Mouse (Mus musculus): Measurements from ENCODE around the gene Adat1.
"Not testable (repeated sequence)": the region's sequence is repeated elsewhere in the genome, so short reads cannot be mapped to it uniquely, and the experiment has no call there.

Adat1 gene

DNA sequence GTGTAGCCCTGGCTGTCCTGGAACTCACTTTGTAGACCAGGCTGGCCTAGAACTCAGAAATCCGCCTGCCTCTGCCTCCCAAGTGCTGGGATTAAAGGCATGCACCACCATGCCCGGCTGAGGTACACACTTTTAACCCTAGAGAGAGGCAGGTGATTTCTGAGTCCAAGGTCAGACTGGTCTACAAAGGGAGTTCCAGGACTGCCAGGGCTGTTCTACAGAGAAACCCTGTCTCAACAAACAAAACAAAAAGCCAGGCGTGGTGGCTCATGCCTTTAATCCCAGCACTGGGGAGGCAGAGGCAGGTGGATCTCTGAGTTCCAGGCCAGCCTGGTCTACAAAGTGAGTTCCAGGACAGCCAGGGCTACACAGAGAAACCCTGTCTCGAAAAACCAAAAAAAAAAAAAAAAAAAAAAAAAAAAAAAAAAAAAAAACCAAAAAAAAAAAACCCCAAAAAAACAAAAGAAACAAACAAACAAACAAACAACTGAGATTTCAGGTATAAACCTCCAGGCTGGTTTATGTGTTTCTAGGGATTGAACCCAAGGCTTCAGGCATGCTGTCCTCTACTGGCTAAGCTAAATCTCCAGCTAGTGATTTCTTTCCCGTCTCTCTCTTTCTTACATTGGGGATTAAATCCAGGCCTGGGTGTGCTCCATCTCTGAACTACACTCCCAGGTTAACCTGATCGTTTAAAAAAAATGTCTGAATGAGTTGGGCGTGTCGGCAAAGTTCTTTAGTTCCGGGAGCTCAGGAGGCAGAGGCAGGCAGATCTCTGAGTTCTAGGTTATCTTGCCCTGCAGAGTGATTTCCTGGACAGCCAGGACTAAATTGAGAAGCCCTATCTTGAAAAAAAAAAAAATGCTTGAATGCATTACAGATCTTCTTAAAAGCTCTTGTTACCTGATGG lies 53.8 kb downstream of the Adat1 start:
- not testable (repeated sequence) for DNase-seq (ENCODE audit: low spot score)

DNA sequence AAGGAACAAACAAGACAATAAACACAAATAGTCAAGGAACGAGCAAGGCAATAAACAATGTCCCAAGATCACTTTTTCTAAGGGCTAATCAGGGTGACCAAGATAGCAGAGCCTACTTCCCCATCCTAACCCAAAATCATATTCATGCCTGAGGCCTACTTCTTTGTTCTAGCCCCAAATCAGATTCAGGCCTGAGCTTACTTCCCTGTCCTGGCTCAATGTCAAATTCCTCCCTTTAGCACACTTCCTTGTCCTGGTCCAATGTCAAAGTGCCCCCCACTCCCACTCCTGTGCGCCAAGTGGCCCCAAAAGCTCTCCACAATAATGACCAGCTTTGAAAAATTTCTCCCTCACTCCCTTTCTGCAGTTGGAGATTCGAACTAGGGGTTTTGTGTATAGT lies 54.9 kb downstream of the Adat1 start:
- DNase-seq (ENCODE audit: low spot score) = no peak

DNA sequence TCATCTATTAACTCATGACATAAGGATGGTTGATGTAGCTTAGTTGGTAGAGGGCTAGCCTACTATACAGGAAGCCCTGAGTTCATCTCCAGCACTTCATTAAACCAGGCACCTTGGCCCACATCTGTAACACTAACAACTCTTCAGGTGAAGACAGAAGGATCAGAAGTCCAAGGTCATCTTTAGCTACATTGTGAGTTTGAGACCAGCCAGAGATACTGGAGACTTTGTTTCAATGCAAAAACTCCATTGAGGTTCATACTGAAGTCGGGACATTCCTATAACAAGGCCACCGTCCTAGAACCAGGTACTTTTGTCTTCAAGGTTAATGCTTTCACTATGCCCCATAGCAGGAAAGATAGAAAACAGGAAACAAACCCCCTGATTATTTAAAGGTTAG lies 57.9 kb downstream of the Adat1 start:
- DNase-seq (ENCODE audit: low spot score) = no peak

DNA sequence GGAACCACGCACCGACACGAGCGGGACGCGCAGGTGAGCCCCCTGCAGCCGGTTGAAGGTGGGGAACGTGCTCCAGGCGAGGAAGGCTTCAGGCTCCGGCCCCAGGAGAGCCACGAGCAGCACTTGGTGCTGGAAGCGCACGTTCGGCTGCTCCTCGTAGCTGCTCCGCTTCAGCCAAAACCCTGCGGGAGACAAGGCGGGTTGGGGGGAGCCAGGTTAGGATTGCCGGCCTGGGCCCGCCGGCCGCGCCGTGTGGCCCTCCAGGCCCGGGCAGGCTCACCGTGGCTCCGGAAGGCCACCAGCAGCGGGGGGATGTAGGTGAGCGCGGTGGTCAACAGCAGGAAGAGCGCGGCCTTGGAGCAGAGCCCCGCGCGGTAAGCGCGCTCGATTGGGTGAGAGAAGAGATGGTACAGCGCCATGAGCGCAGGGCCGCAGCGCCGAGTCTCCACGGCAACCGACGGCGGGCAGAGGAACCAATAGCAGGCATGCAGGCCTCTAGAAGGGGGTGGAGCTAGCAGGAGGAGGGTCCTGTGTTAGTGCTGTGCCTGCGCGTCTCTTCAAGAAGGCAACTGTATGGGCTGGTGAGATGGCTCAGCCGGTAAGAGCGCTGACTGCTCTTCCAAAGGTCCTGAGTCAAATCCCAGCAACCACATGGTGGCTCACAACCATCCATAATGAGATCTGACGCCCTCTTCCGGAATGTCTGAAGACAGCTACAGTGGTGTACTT lies 58.6 kb downstream of the Adat1 start, which contains the start of gene Tmem231:
Tmem231 (minus strand) TSS at position 534 of the 729 bp plus-strand sequence.
- DNase-seq (ENCODE audit: low spot score) = peak; percentile 93

DNA sequence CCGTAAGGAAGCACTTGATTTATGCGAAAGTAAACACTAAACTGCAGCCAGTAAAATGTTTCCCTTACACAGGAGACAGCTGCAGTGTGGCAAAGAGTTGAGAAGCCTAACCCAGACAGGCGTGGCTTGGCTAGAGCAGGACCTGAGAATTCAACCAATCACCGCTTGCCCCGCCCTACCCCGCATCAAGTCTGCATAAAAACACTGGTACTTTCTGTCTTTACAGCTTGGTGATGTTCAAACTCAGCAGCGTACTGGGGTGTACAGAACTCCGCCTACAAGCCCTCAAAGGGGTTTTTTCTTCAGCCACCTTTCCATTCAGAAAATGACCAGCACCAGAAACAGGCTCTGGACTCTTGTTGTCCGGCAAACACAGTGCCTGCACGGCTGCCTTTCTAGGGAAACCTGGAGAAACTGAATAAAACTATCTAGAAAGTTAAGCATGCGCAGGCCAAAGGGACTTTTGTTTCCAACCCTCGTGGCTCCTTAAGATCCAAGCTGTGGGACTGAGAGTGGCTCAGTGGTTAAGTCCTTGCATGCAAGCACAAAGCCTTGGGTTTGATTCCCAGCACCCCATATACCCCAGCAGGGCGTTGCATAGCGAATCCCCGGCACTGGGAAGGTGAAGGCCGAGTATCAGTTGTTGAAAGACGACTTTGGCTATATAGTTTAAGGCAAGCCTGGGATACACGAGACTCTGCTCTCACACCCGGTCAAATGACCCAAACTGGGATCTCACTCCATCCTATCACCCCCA lies 59.3 kb downstream of the Adat1 start:
- DNase-seq (ENCODE audit: low spot score) = peak; percentile 66

DNA sequence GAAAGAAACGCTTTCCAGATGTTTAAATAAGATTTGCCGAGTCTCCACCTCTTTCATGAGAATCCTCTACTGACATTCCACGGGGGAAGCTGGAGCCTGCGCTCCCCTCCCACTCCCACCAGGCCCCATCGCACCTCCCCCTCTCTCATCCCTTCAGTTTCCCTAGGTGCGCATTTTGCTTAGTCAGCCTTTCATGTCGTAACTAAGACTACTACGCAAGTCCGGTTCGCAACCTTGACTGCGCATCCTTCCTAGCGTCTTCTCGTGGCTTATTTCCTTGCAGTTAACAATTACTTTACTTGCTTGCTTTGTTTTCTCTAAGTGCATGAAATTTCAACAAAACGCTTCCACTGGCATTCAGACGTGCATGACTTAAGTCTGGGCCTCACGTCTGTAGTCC lies 60.4 kb downstream of the Adat1 start:
- no peak for DNase-seq (ENCODE audit: low spot score)

DNA sequence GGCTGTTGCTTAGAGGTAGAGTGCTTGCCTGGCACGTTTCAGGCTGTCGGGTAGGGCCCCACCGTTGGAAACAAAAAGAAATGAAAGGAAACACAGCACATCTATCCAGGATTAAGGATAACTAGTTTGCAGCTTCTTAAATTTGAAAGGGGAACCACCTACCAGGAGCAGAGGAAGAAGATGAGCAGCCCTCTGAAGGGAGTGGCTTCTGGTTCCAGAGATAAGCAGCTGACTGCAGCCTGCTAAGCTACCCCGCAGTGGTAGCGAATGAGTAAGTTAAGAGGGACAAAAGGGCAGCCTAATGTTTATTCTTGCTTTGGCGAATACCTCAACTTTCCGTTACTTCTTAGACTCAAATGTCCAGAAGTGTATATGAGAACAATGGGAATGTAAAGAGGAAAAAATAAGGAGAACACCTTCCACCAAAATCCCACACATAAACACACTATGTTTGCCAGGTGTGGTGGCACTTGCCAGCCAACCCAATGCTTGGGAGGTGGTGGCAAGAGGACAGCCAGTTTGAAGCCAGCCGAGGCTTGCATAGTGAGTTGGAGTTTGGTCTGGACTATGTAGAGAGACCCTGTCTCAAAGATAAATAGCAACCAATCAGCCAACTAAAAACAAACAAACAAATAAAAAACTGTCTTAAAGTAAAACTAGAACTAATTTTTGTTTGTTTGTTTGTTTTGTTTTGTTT lies 62.3 kb downstream of the Adat1 start:
- DNase-seq (ENCODE audit: low spot score) = no peak

DNA sequence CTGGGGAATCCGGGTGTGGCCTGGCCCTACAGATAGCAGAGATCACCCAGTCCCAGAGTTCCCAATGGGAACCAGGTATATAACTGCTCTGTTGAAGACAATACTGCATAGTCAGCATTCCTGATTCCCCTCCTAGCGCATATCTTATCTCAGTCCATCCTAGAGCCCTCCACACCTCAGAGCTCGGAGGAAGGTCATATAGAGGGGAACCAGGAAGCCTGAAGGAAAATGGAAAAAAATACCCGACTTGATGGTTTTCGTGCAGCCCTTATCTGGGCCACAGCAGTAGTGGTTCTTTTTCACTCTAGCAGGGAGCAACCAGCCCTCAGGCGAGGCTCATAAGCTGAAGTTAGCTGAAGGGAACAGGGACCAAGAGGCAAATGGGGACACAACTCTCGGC lies 67.1 kb downstream of the Adat1 start:
- no peak for DNase-seq (ENCODE audit: low spot score)

DNA sequence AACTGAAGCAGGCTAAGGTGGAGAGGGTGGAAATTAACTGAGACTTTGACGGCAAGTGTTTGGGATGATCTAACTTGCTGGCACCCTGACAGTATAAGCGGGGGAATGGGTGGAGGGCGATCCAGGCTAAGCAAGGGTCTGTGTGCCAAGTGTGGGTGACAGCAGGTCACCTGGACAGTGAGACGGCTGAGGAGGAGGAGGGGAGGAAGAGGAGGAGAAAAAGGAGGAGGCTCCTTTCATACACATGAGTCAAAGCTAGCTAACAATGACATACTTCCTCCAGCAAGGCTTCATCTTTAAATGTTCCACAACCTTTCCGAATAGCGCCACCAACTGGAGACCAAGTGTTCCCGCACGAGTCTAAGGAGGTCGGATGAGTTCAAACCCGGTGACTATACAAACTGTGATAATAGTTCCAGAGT lies 68.7 kb downstream of the Adat1 start:
- DNase-seq (ENCODE audit: low spot score) = peak; percentile 77

DNA sequence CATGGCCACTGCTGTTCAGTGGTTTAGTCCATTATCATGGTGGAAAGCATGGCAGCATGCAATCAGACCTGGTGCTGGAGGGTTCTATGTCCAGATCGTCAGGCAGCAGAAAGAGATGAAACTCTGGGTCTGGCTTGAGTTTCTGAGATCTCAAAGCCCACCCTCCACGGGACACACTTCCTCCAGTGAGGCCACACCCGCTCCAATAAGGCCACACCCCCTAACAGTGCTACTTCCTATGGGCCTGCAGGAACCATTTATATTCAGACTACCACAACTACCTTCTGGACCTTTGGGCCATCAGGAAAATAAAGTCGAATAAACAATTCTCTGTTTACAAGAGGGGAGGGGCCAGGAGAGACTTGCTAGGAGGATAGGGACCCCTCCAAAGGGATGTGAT lies 71.1 kb downstream of the Adat1 start:
- DNase-seq (ENCODE audit: low spot score) = no peak

DNA sequence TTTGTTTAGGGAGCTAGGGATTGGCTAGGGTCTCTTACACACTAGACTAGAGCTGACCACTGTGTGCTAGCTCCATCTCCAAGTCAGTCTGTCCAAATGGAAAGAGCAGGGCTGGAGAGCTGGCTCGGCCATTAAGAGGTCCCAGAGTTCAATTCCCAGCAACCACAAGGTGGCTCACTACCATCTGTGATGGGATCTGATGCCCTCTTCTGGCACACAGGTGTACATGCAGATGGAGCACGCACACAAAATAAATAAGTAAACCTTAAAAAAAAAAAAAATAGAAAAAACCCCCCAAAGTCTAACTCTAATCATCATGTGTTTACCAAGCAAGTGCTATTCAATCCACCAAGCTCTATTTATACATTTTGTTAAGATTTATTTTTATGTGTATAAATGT lies 72.4 kb downstream of the Adat1 start:
- DNase-seq (ENCODE audit: low spot score) = no peak

All from lung, postnatal 25 days (tissue).